22 mouse cellular contexts compared by ENCODE assay signal in the genomic region with DNA sequence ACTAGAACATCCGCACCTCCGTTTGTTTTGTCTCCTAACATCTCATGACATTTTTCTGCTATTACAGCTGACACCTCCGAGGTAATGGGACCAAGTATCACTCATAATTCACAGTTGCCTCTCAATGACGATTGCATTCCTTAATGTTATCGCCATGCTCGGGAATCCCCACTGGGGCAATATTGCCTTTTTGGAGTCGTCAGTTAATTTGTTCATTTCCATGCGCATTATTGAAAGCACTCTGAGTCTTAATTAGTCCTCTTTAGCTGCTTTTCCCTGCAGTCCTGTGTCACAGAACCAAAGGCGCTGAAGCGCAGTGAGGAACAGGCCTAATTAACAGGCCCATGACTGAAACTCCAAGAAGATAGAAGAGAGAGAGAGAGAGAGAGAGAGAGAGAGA.
DNase-seq lines count a peak whose midpoint lies in the region; ATAC-seq and TF ChIP-seq lines count a peak whose summit lies in the region.
"Had no signal": no experiment of that assay in that cellular context is flagged by ENCODE, and none has a peak within 500 bp of the region (broad histone marks: within the 10 kb centered on the region; RNA-seq: fewer than 3 reads in every experiment).

No protein-coding gene starts in this region.

- H3K4me3 ChIP-seq in midbrain, embryonic 11.5 days (ENCODE audit: low read depth, low read length) = no peak overlapping the region
- no peak overlapping the region for H3K4me3 ChIP-seq in midbrain, embryonic 10.5 days
- no peak overlapping the region for H3K4me3 ChIP-seq in hindbrain, embryonic 13.5 days
- H3K4me3 ChIP-seq in midbrain, embryonic 15.5 days = no peak overlapping the region
- H3K4me3 ChIP-seq in stomach, postnatal 0 days (ENCODE audit: low read depth, low read length) = no peak overlapping the region
- H3K4me3 ChIP-seq in intestine, embryonic 16.5 days (ENCODE audit: low read length) = no peak overlapping the region
- H3K4me3 ChIP-seq: embryonic facial prominence, embryonic 13.5 days; heart, embryonic 13.5 days; limb, embryonic 12.5 days; myocyte had no signal

- H3K27me3 ChIP-seq in midbrain, embryonic 11.5 days (ENCODE audit: control insufficient read depth, insufficient read depth, low read length) = no peaks in the 10 kb centered on the region
- peaks cover 14% of the 10 kb centered on the region for H3K27me3 ChIP-seq in midbrain, embryonic 10.5 days (ENCODE audit: low read depth, poor library complexity, severe bottlenecking)
- H3K27me3 ChIP-seq in hindbrain, embryonic 13.5 days = no peaks in the 10 kb centered on the region
- no peaks in the 10 kb centered on the region for H3K27me3 ChIP-seq in midbrain, embryonic 15.5 days (replicated peaks)
- H3K27me3 ChIP-seq in stomach, postnatal 0 days (ENCODE audit: control insufficient read depth, insufficient read depth, low read length) = no peaks in the 10 kb centered on the region
- H3K27me3 ChIP-seq in intestine, embryonic 16.5 days (replicated peaks; ENCODE audit: control insufficient read depth, insufficient read depth, low read length) = no peaks in the 10 kb centered on the region

- no peaks in the 10 kb centered on the region for H3K9me3 ChIP-seq in midbrain, embryonic 11.5 days (ENCODE audit: control insufficient read depth, low read length)
- H3K9me3 ChIP-seq in midbrain, embryonic 10.5 days (replicated peaks) = no peaks in the 10 kb centered on the region
- peaks cover 1% of the 10 kb centered on the region; the same call in 1 of the 2 replicates for H3K9me3 ChIP-seq in hindbrain, embryonic 13.5 days
- H3K9me3 ChIP-seq in midbrain, embryonic 15.5 days = no peaks in the 10 kb centered on the region
- H3K9me3 ChIP-seq in stomach, postnatal 0 days (ENCODE audit: control insufficient read depth, low read length) = no peaks in the 10 kb centered on the region
- H3K9me3 ChIP-seq in intestine, embryonic 16.5 days (ENCODE audit: control insufficient read depth, low read length) = no peaks in the 10 kb centered on the region
- H3K9me3 ChIP-seq: embryonic facial prominence, embryonic 13.5 days; limb, embryonic 12.5 days had no signal

- no peak overlapping the region for H3K4me2 ChIP-seq in midbrain, embryonic 11.5 days
- H3K4me2 ChIP-seq in hindbrain, embryonic 13.5 days = no peak overlapping the region
- H3K4me2 ChIP-seq in midbrain, embryonic 15.5 days = no peak overlapping the region
- H3K4me2 ChIP-seq in stomach, postnatal 0 days (replicated peaks; ENCODE audit: low read depth) = no peak overlapping the region
- no peak overlapping the region for H3K4me2 ChIP-seq in intestine, embryonic 16.5 days (ENCODE audit: low read depth, low read length)
- H3K4me2 ChIP-seq: embryonic facial prominence, embryonic 13.5 days; heart, embryonic 13.5 days; limb, embryonic 12.5 days had no signal

- no peak for TF ChIP-seq CTCF in stomach, postnatal 0 days (IDR thresholded peaks at IDR 0.05; ENCODE audit: low read depth)

- H3K36me3 ChIP-seq in midbrain, embryonic 11.5 days (ENCODE audit: control insufficient read depth, insufficient read depth, low read length) = no peaks in the 10 kb centered on the region
- H3K36me3 ChIP-seq in midbrain, embryonic 10.5 days = no peaks in the 10 kb centered on the region
- no peaks in the 10 kb centered on the region for H3K36me3 ChIP-seq in hindbrain, embryonic 13.5 days
- H3K36me3 ChIP-seq in midbrain, embryonic 15.5 days (replicated peaks) = no peaks in the 10 kb centered on the region
- H3K36me3 ChIP-seq in stomach, postnatal 0 days (ENCODE audit: control insufficient read depth, insufficient read depth, low read length) = no peaks in the 10 kb centered on the region
- H3K36me3 ChIP-seq in intestine, embryonic 16.5 days (ENCODE audit: control insufficient read depth, insufficient read depth, low read length) = no peaks in the 10 kb centered on the region
- H3K36me3 ChIP-seq: embryonic facial prominence, embryonic 13.5 days; heart, embryonic 13.5 days; limb, embryonic 12.5 days had no signal

- no peaks in the 10 kb centered on the region for H3K4me1 ChIP-seq in midbrain, embryonic 11.5 days (ENCODE audit: control insufficient read depth, insufficient read depth, low read length)
- H3K4me1 ChIP-seq in midbrain, embryonic 10.5 days = 0 out of 2 replicates have a peak, but pooled peaks cover 7% of the 10 kb centered on the region
- peaks cover 10% of the 10 kb centered on the region for H3K4me1 ChIP-seq in hindbrain, embryonic 13.5 days (replicated peaks)
- H3K4me1 ChIP-seq in midbrain, embryonic 15.5 days = peaks cover 5% of the 10 kb centered on the region; the same call in 1 of the 2 replicates
- H3K4me1 ChIP-seq in stomach, postnatal 0 days (replicated peaks; ENCODE audit: control insufficient read depth, insufficient read depth) = no peaks in the 10 kb centered on the region
- no peaks in the 10 kb centered on the region for H3K4me1 ChIP-seq in intestine, embryonic 16.5 days (ENCODE audit: control insufficient read depth, insufficient read depth, low read length)
- H3K4me1 ChIP-seq: embryonic facial prominence, embryonic 13.5 days; heart, embryonic 13.5 days; limb, embryonic 12.5 days had no signal

- TF ChIP-seq EP300 in stomach, postnatal 0 days (optimal IDR thresholded peaks at IDR 0.05) = no peak

- 62% methylated on average over 10 of the region's 10 CpGs for WGBS in midbrain, embryonic 11.5 days
- WGBS in midbrain, embryonic 10.5 days = 74% methylated on average over 10 of the region's 10 CpGs
- WGBS in hindbrain, embryonic 13.5 days = 26% methylated on average over 10 of the region's 10 CpGs
- WGBS in midbrain, embryonic 15.5 days = 19% methylated on average over 10 of the region's 10 CpGs
- WGBS in stomach, postnatal 0 days = 78% methylated on average over 10 of the region's 10 CpGs
- WGBS in intestine, embryonic 16.5 days = 70% methylated on average over 10 of the region's 10 CpGs

- no peak overlapping the region for H3K27ac ChIP-seq in midbrain, embryonic 11.5 days (ENCODE audit: low read depth, low read length)
- no peak overlapping the region for H3K27ac ChIP-seq in midbrain, embryonic 10.5 days (replicated peaks)
- H3K27ac ChIP-seq in hindbrain, embryonic 13.5 days = peak overlapping the region; percentile 71; the same call in 1 of the 2 replicates
- peak overlapping the region; percentile 2; the same call in 1 of the 2 replicates for H3K27ac ChIP-seq in midbrain, embryonic 15.5 days
- no peak overlapping the region for H3K27ac ChIP-seq in stomach, postnatal 0 days (replicated peaks)
- no peak overlapping the region for H3K27ac ChIP-seq in intestine, embryonic 16.5 days (ENCODE audit: low read length)
- H3K27ac ChIP-seq: embryonic facial prominence, embryonic 13.5 days; heart, embryonic 13.5 days; limb, embryonic 12.5 days; liver, embryonic 14.5 days had no signal

- H3K9ac ChIP-seq in midbrain, embryonic 11.5 days (ENCODE audit: low read length) = no peak overlapping the region
- no peak overlapping the region for H3K9ac ChIP-seq in hindbrain, embryonic 13.5 days
- H3K9ac ChIP-seq in midbrain, embryonic 15.5 days = no peak overlapping the region
- H3K9ac ChIP-seq in stomach, postnatal 0 days (ENCODE audit: low read length) = no peak overlapping the region
- H3K9ac ChIP-seq in intestine, embryonic 16.5 days (ENCODE audit: low read depth, low read length) = no peak overlapping the region
- H3K9ac ChIP-seq: embryonic facial prominence, embryonic 13.5 days; heart, embryonic 13.5 days; limb, embryonic 12.5 days; liver, embryonic 14.5 days had no signal

- DNase-seq in midbrain, embryonic 11.5 days (ENCODE audit: low spot score, missing footprints) = peak; percentile 82
- DNase-seq in midbrain, embryonic 10.5 days (ENCODE audit: low spot score) = no peak
- DNase-seq in stomach, postnatal 0 days (ENCODE audit: low spot score) = no peak
- DNase-seq in thymus, adult 18-20 months = no peak
- no peak for DNase-seq in lung, adult 18-20 months
- DNase-seq: adrenal gland, adult 8-10 months; cerebellum, adult 9-11 months; heart, postnatal 4 days; kidney, adult 18-20 months; kidney, postnatal 36 days; layer of hippocampus, adult 9-11 months; right cerebral cortex, postnatal 25 days; thymus, postnatal 36 days had no signal

- no peak for ATAC-seq in midbrain, embryonic 11.5 days (ENCODE audit: low FRiP score)
- peak; percentile 82 for ATAC-seq in hindbrain, embryonic 13.5 days (ENCODE audit: low FRiP score)
- ATAC-seq in midbrain, embryonic 15.5 days (replicated peaks) = no peak
- ATAC-seq in stomach, postnatal 0 days (ENCODE audit: low FRiP score, low TSS enrichment) = no peak
- ATAC-seq in intestine, embryonic 16.5 days = no peak
- ATAC-seq: lung, postnatal 0 days had no signal

Comparison
In these comparisons a context has a peak if more than half of its experiments do, and no peak if none do; other contexts are left out.
1. H3K27ac ChIP-seq: peak in hindbrain, embryonic 13.5 days (single experiment) and midbrain, embryonic 15.5 days (single experiment); none in midbrain, embryonic 11.5 days (single experiment), midbrain, embryonic 10.5 days (single experiment), stomach, postnatal 0 days (single experiment) and intestine, embryonic 16.5 days (single experiment).